Mouse (Mus musculus): ENCODE measurements at regions not wholly inside any gene's neighbourhood (a gene's known extent, or its start where the extent isn't known, plus 50 kb on each side); places are given as distances from the start of the nearest gene placed in this dataset.

DNA sequence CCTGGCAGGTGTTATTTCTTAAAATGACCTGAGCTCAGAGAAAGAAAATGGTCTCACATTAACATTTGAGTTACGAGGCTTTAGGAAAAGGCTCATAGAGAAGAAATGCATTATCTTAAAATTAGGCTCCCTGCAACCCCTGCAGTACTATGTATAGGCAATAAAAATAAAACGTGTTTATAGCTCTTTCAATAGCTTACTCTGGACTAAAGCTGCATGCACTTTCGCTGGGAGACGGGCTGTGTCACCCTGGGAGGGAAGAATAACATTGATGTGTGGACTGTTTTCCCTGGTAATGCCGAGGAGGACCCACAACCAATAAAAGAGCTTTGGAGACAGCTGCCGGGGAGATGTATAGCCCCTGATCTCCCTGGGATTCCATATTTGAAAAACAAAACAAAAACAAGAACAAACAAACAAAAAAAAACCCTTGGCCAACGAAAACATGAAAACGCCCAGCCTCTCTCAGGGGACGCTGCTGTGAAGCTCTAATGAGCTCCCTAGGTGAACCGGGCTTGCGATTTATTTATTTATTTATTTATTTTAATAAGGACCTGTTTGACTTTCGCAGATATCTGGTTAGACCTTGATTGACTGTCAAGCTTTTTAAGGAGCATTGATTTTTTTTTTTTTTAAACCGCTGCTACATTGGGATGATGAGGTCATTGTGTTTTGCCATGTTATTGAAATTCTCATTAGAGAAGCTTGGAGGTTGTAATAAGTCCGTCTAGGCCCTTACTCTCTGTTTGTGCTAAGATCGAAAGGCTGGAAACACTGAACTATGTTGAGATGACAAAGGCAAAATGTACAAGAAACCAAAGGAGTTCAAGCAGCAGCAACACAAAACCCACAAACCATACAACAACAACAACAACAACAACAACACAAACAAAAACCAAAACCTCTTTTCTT lies 228.3 kb upstream of the Slc30a5 start:
- no peak for DNase-seq (ENCODE audit: inconsistent age in 2 of 2, low spot score in 1 of 2)

DNA sequence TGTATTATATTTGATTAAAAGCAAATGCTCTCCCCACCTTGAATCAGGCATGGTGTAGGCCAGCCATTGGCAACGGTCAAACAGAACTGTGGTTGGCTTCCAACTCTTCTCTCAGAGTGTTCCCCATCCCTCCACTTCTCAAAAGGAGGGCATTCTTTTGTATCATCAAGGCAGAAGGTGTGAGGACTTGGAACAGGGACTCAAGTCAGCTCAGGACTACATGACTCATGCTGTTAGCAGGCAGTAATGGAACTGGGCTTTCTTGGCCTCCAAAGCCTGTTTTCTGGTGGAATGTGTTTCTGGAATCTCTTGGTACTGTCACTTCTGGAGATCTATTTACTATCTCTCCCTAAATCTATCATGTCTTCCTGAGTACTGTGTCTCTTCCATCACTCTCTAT lies 216.3 kb upstream of the Slc30a5 start:
- no peak for DNase-seq (ENCODE audit: inconsistent age in 2 of 2, low spot score in 1 of 2)

DNA sequence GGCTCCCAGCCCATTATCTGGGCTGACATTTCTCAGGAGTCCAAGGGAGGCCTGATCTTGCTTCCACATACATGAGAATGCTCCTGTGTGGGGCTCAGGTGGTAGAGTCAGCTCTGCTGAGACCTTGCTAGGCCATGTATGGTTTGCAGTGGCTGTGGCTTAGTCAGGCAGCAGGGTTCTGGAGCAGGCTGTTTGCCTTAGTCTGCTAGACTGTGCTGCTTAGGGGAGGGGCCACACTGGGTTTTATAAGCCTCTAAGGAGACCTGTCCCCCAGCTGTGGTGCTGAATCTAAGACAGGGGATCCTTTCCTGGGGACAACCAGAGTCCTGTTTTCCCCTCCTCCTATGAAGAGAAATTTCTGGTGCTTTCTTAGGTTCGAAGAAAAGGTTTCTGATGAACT lies 199.4 kb upstream of the Slc30a5 start:
- no peak for DNase-seq (ENCODE audit: inconsistent age in 2 of 2, low spot score in 1 of 2)

DNA sequence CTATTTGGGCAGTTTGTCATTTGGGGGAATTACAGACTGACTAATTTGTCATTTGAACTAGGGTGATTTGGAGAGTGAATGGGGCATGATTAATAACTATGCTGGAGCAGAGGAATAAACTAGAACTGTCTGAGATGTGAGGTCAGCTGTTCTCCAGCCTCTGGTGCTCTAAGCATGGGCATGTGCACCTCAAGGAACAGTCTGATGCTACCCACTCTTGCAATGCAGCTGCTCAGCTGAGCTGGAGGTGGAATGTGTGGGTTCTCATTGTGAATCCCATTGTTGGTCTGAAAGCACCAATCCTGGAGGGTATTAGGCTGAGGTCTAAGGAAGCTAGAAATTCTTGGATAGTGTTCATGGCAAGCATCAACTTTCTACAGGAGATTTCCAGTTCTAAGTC lies 192.8 kb upstream of the Slc30a5 start:
- DNase-seq (ENCODE audit: inconsistent age in 2 of 2, low spot score in 1 of 2): no peak

DNA sequence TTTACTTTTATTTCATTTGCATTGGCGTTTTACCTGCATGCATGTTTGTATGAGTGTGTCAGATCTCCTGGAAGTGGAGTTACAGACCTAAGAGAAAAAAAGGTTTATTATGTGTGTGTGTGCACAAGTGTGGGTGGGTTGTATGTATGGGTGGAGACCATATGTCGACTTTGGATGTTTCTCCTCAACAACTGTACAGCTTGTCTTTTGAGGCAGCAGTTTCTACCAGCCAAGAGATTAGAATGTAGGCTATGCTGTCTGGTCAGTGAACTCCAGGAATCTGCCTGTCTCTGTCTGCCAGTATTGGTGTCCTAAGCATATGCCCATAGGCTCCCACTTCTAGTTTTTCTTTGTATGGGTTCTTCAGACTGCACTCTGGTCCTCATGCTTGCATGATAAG lies 192.3 kb upstream of the Slc30a5 start:
- DNase-seq (ENCODE audit: inconsistent age in 2 of 2, low spot score in 1 of 2): no peak

DNA sequence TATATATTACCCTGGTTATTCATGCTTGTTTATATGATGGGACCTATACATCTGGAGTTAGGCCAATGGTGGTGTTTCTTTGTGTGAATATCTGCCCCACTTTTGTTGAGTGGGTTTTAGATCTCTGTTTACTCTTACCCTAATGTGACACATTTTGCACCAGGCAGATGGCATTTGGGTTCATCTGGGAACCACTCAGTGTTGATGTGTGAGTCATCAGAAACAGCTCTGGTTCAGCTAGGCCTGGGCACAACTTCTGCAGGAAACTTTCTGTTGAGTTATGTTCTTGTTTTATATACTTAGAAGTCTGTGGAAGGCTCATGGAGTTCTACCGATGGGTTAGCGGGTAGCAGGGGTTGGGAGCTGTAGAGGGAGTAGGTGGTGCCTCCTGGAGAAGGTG lies 191.7 kb upstream of the Slc30a5 start:
- no peak for DNase-seq (ENCODE audit: inconsistent age in 2 of 2, low spot score in 1 of 2)

DNA sequence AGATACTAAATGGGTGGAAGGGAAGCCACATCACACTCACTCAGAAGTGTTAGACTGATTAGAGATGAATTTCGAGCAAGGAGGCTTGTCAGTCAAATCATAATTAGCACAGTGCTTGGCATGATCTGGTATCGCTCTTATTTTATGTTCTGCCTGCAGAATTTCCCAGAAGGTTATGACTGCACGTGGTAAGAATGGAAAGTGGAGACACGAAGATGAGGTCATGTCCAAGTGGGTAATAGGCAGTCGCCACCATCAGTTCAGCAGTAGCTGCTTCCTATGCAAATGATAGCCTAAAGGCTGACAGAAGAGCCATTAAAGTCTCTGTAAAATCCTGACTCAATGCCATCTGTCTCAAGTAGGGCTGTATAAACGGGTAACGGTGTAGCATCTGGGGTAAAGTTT lies 186.0 kb upstream of the Slc30a5 start:
- DNase-seq (ENCODE audit: inconsistent age in 2 of 2, low spot score in 1 of 2): no peak

DNA sequence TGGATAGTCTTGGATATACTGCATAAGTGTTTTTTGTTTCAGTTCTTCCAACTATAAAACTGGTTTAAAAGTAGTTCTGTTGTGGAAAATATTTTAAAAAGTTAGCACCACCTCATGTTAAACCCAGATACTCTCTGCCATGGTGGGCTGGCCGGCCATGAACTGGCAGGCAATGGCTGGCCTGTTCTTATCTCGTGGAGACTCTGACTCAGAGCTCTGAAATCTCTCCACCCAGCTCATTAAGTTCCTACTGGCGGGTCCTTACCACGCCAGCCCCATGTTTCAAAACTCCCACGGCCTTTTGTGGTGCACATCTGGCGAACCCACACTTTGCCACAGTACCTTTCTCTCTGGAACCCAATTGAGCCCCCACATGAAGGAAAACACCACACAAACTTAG lies 183.8 kb upstream of the Slc30a5 start:
- peak; percentile 31 to 60 for DNase-seq (ENCODE audit: inconsistent age in 2 of 2, low spot score in 1 of 2)

DNA sequence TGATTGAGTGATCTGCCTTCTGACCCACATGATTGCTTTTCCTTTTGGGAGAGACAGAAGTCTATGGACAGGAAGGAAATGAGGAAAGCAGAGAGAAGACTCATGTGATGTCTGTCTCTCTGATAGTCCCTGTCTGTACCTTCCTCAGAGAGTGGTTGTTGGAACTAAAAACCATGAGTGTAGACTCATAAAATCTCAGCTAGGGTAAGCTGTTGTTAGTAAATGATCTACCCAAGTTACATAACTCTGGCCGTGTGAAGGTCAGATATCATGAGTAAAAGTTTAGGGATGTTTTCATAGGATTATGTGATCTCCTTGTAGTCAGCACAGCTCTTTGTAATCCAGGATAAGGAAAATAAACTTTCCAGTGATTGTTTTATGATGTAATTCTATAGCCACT lies 183.0 kb upstream of the Slc30a5 start:
- no peak for DNase-seq (ENCODE audit: inconsistent age in 2 of 2, low spot score in 1 of 2)

DNA sequence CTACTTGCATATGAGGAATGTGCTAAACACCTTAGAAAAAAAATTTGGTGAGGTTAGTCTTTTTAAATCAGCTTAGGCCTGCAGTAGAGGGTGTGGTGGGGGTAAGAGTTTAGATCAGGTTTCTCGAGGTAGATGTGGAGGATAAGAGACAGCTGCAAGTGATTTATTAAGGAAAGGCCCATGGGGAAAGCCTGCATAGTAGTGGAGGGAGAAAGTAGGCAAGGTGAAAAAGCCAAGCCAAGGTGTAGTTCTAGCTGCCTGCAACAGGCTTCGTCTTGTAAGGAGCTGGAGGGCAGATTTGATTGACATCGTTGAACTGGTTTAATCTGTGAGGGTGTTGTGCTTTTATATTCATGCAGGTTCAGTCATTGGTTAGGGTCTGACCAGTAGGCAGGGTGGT lies 182.2 kb upstream of the Slc30a5 start:
- no peak for DNase-seq (ENCODE audit: inconsistent age in 2 of 2, low spot score in 1 of 2)

DNA sequence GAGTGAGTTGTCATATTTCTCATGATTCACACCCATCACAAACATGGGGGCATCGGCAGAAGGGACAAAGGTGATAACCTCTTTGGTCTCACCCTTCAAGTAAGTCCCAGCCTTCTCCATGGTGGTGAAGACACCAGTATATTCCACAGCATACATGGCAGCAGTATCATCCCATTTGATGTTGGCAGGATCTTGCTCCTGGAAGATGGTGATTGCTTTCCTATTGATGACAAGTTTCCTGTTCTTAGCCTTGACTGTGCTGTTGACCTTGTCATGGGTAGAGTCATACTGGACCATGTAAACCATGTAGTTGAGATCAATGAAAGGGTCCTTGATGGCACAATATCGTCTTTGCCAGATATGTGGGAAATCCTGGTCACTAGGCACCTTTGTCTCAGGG lies 180.4 kb upstream of the Slc30a5 start:
- DNase-seq (ENCODE audit: inconsistent age in 2 of 2, low spot score in 1 of 2): no peak

DNA sequence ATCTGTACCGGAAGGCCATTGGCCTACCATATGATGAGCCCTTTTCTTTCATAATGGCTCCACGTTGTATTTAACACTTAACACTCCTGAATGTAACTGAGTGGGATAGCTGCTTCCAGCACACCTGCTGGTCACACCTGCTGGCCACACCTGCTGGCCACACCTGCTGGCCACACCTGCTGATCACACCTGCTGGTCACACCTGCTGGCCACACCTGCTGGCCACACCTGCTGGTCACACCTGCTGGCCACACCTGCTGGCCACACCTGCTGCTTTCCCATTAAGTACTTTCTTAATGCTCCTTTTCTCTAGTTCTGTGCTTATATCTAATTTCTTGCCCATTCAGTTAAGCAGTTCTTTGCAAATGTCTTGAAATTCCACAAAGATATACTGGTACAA lies 157.4 kb upstream of the Slc30a5 start:
- no peak for DNase-seq (ENCODE audit: inconsistent age in 2 of 2, low spot score in 1 of 2)

DNA sequence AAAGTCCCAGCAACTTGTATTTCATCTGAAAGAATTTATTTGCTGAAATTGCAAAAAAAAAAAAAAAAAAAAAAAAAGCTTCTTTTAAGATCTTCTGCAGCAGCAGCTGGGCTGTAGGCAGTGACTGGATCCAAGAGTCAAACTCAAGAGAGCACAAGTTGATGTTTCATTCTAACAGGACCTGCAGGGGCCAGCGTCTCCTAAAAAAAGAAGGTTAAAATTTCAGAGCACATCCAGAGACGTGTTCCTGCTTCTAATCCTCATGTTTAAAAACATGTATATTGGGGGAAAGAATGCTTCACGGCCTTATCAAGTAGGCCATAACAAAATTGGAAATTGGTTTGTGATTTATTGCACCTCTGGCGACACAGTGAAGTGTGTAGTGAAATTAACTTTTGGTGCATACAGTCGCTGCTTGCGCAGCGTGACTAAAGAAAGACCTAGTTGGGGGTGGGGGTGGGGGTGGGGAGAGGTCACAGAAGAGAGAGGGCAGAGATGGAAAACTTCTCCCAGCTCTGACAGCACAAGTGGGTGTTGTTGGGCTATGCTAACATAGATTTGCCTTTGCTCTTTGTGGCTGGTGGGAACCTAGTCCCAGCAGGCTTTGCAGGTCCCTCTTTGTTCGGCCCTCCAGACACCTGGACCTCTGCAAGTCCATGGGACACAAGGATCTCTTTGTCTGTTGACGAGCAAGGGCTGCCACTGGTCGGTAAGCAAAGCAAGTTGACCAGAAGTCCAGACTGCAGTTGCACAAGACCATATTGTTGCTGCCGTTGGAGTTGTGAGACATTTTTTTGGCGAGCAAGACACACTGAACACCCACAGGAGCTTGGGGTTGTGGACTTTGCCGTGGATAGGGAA lies 155.7 kb upstream of the Slc30a5 start:
- no peak for DNase-seq (ENCODE audit: inconsistent age in 2 of 2, low spot score in 1 of 2)

DNA sequence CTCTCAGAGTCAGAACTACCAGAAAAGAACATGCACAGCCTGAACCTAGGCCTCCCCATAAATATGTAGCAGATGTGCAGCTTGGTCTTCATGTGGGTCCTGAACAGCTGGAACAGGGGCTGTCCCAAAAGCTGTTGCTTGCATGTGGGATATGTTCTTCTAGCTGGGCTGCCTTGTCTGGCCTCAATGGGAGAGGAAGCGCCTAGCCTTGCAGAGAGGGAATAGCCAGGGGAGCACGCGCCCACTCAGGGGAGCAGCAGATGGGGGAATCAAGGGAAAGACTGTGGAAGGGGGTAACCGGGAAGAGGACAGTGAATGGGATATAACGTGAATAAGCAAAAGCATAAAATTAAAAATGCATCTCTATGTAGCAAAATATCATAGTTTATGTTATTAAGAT lies 154.9 kb upstream of the Slc30a5 start:
- DNase-seq (ENCODE audit: inconsistent age in 2 of 2, low spot score in 1 of 2): no peak

DNA sequence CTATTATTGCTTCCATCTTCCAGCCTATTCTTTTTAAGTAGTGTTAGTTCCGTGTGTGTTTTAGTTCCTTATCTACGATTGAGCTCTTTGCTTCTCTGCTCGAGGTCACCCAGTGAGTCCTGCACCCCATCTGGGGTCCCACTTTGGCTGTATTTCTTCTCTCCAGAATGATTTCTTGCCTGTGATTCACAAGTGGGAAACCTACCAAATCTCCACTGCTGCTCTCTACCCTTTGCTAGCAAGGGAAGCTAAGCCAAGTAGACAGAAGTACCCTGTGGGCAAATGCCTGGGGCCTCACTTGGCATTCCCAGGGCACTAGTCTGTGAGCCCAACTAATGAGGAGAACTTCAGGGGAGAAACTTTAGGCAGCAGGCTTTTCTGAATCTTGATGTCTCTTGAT lies 142.5 kb upstream of the Slc30a5 start:
- peak; percentile 32 to 60 for DNase-seq (ENCODE audit: inconsistent age in 2 of 2, low spot score in 1 of 2)

DNA sequence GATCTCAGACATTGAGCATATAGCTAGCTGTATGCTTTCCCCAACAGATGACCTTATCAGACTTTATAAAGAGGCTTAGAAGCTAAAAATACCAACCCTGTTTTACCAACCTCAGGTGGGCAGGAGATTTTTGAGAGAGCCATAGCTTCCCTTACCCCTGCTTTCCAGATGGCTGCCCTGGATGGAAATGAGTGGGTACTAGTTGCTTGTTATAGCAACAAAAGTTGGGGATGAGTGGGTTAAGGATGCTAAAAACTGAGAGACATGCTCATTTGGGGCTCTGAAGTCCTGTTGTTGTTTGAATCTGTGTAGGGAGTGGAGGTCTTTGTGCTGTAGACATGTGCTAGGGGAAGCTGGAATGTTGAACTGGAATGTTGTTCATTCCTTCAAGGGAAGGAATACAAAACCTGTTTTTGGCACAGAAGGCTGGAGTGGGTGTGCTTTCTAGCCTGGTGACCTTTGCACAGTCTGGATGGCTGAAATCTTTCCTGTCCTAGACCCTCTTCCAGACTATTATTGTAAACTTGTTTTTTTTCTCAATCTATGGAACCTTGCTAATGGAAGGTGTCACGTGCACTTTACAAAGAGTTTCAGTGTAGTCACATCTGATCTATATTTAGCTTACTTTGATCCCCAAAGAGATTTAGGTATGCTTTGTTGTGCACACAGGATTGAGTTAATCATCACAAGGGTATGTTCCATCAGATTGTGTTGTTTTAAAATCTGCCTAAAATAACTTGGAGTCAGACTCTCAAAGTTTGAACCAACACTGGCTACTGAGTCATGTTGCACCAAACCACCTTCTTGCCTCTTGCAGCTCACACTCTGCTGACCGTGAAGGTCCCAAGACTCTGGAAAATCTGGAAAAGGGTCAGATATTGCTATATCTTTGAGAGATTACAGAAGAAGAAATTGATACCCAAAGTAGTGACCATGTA lies 138.1 kb upstream of the Slc30a5 start:
- DNase-seq (ENCODE audit: inconsistent age in 2 of 2, low spot score in 1 of 2): no peak

DNA sequence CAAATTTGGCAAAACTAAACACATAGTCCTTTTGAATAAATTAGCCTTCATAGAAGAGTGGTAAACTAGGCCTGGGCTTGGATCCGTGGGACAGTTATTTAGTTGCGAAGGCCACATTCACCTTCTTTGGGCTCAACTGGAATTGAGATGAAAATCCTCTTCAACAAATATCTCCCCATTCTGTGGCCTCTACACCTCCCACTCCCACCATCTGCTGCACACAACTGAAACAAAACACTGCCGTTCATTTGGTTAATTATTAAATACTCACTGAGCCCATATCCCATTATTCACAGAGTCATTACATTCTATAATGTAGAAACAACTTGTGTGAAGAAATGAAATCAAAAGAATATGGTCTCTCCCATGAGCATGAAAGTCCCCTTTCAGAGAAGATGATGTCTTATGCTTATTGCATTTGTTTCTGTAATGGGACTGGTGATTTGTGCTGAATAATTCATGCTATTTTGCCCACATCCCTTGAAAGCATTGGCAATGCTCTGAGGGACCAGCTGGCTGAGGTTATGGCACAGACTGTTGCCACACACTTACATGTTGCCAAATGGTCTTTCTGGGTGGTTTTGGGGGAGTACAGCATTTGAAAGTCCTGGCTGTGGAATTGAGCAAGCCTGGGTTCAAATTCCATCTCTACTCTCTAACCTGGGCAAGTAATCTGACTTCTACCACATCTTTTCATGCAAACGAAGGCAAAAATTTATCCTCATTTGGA lies 129.7 kb upstream of the Slc30a5 start:
- DNase-seq (ENCODE audit: inconsistent age in 2 of 2, low spot score in 1 of 2): no peak

DNA sequence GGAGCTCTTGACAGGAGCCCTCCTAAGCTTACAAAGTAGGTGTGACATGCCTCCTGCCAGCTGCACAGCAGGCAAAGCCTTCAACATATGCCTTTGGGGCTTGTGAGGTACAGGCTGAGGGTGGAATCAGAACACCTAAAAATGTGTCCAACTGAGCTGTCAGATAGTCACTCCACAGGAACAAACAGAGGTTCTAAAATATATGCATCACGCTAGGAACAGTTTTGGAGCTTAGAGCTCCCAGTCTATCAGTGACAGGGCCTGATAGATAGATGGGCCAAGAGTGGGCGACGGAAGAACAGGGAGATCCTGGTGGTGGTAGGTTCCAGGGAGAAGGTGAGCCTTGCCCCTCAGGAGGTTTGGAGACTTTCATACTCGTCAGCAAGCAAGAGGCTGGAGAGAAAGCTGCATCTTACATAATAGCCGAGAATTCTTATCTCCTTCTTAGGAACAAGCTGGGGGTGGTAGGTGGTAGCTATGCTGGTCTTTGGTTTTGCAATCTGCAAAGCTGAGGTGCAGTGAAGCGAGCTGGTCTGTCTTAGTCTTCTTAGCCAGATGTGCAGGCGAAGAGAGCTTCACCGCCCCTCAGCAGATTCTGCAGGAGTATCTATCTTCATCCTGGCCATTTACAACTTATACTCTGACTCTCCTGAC lies 121.5 kb upstream of the Slc30a5 start:
- DNase-seq (ENCODE audit: inconsistent age in 2 of 2, low spot score in 1 of 2): no peak

DNA sequence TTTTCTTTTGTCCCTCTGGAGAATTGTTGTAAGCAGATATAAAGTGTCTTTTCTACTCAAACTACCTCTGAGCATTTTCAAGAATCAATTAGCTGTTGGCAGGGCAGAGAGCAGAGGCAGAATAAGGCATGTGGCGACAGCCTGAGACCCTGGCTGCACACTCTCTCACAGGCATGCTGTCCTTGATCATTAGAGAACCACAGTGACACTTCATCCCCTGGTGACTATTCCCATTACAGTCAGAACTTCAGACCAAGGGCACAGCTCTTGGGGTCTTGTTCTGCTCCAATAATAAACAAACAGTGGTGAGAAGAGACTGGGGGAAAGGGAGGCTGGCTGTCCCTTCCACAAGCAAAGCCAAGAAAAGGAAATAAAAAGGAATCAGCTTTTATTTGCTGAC lies 120.9 kb upstream of the Slc30a5 start:
- no peak for DNase-seq (ENCODE audit: inconsistent age in 2 of 2, low spot score in 1 of 2)

DNA sequence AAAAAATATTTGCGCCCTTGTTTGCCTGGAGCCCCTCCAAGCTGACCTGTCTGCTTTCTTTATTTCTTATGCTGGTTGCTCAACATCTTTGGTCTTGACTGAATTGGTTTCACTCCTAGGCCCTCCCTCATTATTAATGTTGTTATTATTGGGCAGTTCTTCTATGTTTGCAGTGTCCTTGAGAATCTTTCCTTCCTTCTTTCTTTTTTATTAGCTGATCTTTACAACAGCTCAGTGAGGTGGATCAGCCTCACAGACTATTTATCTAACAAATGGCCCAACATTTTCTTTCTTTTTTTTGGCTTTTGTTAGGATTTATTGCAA lies 117.9 kb upstream of the Slc30a5 start:
- DNase-seq (ENCODE audit: inconsistent age in 2 of 2, low spot score in 1 of 2): no peak

Data from adrenal gland, adult (tissue).